Mouse (Mus musculus): Measurements from ENCODE around the gene Sgk2. TPM values are rescaled to one million over a fixed set of nuclear protein-coding genes. Genes with fewer than 3 reads are reported as not detected.
"Not testable (repeated sequence)": the region's sequence is repeated elsewhere in the genome, so short reads cannot be mapped to it uniquely, and the experiment has no call there.

Gene Sgk2
- polyA plus RNA-seq, 1 experiment from 2014 or later: 0.15 TPM

DNA sequence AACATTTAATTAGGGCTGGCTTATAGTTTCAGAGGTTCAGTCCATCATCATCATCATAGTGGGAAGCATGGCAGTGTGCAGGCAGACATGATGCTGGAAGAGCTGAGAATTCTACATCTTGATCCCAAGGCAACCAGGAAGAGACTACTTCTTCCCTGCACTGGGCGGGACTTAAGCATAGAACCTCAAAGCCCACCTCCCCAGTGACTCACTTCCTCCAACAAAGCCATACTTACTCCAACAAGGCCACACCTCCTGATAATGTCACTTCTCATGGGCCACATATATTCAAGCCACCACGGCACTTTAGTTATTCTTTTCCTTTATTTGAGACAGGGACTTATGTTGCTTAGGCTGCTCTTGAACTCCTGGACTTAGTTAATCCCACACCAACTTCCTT is 62.0 kb downstream of the Sgk2 start:
- 93% methylated on average over 2 of the region's 2 CpGs for WGBS
- H3K36me3 ChIP-seq (ENCODE audit: control insufficient read depth, insufficient read depth, low read length): peaks cover 19% of the 10 kb centered on the region
- H3K9me3 ChIP-seq (ENCODE audit: control insufficient read depth, low read length): no peaks in the 10 kb centered on the region
- H3K9ac ChIP-seq (replicated peaks; ENCODE audit: low read depth, low read length): no peak overlapping the region
- H3K4me3 ChIP-seq (ENCODE audit: low read depth, low read length): no peak overlapping the region
- no peak for ATAC-seq (ENCODE audit: low read depth)
- H3K27me3 ChIP-seq (ENCODE audit: control insufficient read depth, insufficient read depth, low read length): no peaks in the 10 kb centered on the region
- H3K27ac ChIP-seq (ENCODE audit: low read depth, low read length): no peak overlapping the region
- H3K4me1 ChIP-seq (ENCODE audit: control insufficient read depth, insufficient read depth, low read length): no peaks in the 10 kb centered on the region
- no peak overlapping the region for H3K4me2 ChIP-seq (ENCODE audit: low read depth, low read length)

DNA sequence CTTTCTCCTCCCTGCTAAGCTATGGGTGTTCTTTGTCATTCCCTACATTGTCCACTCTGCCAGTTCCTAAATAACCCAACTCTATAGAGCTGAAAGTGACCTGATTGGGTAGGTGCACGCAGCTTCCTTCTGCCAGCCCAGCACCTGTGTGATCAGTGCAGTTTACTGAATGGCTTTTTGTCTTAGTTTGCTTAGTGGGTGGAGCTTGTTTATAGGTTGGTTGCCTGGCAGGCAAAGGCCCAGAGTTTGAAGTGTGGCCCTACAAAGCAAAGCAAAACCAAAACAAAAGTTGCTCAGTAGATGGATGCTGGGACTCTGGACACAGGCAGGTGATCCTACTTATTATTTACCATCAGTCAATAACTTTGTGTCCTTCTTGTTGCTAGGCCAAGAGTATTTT is 64.6 kb downstream of the Sgk2 start:
- ATAC-seq (ENCODE audit: low read depth): no peak
- WGBS: 77% methylated on average over 1 of the region's 1 CpGs
- Histone ChIP-seq H3K27me3 (ENCODE audit: control insufficient read depth, insufficient read depth, low read length) (0 out of 2 replicates have a peak, but pooled peaks cover 2% of the 10 kb centered on the region), H3K4me2 (ENCODE audit: low read depth, low read length) (no peak overlapping the region), H3K36me3 (ENCODE audit: control insufficient read depth, insufficient read depth, low read length) (peaks cover 1% of the 10 kb centered on the region; the same call in 1 of the 2 replicates), H3K9me3 (ENCODE audit: control insufficient read depth, low read length) (no peaks in the 10 kb centered on the region), H3K27ac (ENCODE audit: low read depth, low read length) (no peak overlapping the region), H3K4me3 (ENCODE audit: low read depth, low read length) (no peak overlapping the region), H3K4me1 (ENCODE audit: control insufficient read depth, insufficient read depth, low read length) (peaks cover 7% of the 10 kb centered on the region), H3K9ac (replicated peaks; ENCODE audit: low read depth, low read length) (no peak overlapping the region)

DNA sequence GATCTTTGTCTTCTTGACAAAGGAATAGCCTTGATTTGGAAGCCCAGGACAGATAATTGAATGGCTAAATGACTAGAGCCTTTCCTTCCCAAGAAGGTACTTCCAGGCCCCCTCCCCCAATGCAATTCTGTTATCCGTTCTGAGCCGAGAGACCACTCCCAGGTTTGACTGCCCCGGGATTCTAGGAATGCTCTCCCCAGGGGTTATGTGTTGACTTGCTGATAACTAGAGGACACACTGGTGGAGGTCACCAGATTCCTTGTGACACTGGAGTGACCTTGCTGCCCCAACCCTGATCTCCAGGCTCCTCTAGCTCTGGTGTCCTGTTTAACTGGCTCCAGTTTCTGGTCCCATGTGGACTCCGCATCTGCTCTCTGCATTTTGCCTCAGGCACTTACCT is 65.0 kb downstream of the Sgk2 start:
- Histone ChIP-seq H3K27me3 (ENCODE audit: control insufficient read depth, insufficient read depth, low read length) (0 out of 2 replicates have a peak, but pooled peaks cover 2% of the 10 kb centered on the region), H3K9me3 (ENCODE audit: control insufficient read depth, low read length) (no peaks in the 10 kb centered on the region), H3K36me3 (ENCODE audit: control insufficient read depth, insufficient read depth, low read length) (no peaks in the 10 kb centered on the region), H3K4me1 (ENCODE audit: control insufficient read depth, insufficient read depth, low read length) (peaks cover 7% of the 10 kb centered on the region), H3K27ac (ENCODE audit: low read depth, low read length) (no peak overlapping the region), H3K4me3 (ENCODE audit: low read depth, low read length) (no peak overlapping the region), H3K4me2 (ENCODE audit: low read depth, low read length) (no peak overlapping the region), H3K9ac (replicated peaks; ENCODE audit: low read depth, low read length) (no peak overlapping the region)
- 35% methylated on average over 4 of the region's 4 CpGs for WGBS
- no peak for ATAC-seq (ENCODE audit: low read depth)

DNA sequence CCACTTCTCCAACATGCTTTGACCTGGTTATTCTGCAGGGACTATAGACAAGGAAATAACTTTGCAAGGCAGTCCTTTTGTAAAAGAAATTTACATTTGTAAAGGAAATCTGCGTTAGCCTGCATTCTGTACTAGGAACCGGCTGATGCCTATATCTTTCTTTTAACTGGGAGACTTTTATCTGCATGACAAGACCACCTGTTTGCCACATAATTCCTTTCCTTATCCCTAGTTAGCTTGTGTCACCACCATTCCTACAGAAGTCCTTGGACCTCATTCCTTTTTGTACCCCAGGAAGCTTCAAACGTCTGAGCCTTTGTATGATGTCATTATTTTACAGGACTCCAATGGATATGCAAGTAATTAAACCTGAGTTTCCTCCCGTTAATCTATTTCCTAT is 65.7 kb downstream of the Sgk2 start:
- H3K9me3 ChIP-seq (ENCODE audit: control insufficient read depth, low read length): no peaks in the 10 kb centered on the region
- 57% methylated on average over 4 of the region's 4 CpGs for WGBS
- ATAC-seq (ENCODE audit: low read depth): no peak
- H3K4me1 ChIP-seq (ENCODE audit: control insufficient read depth, insufficient read depth, low read length): peaks cover 7% of the 10 kb centered on the region
- H3K4me3 ChIP-seq (ENCODE audit: low read depth, low read length): no peak overlapping the region
- no peak overlapping the region for H3K4me2 ChIP-seq (ENCODE audit: low read depth, low read length)
- no peaks in the 10 kb centered on the region for H3K36me3 ChIP-seq (ENCODE audit: control insufficient read depth, insufficient read depth, low read length)
- H3K27ac ChIP-seq (ENCODE audit: low read depth, low read length): no peak overlapping the region
- H3K9ac ChIP-seq (replicated peaks; ENCODE audit: low read depth, low read length): no peak overlapping the region
- H3K27me3 ChIP-seq (ENCODE audit: control insufficient read depth, insufficient read depth, low read length): 0 out of 2 replicates have a peak, but pooled peaks cover 2% of the 10 kb centered on the region

DNA sequence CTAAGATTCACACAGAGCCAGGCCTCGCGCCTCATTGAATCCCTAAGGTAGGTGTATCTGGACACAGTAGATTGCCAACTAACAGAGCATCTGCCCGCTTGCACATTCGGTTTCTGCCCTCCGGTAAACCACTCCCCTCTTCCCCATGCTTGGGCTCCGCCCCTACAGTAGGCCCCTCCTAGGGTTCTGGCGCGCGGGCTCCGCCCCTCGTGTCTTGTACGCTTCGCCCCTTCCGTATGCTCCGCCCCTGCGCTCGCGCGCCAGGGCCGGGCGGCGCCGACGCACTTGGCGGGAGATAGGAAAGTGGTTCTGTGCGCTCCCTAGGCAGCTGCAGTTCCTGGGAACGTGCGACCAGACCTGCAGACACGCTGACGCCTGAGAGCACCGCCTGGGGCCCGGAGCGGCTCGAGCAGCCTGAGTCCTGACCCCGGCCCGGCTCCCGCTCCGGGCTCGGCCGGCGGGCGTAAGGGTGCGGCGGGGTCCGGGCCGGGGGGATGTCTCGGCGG is 67.3 kb downstream of the Sgk2 start, which contains the start of gene Mybl2:
Mybl2 (plus strand) TSS at position 353 of the 506 bp plus-strand sequence.
- H3K4me3 ChIP-seq (ENCODE audit: low read depth, low read length): peak within 1 kb of the TSS; percentile 50
- no peaks in the 10 kb centered on the region for H3K36me3 ChIP-seq (ENCODE audit: control insufficient read depth, insufficient read depth, low read length)
- peak; percentile 99 for ATAC-seq (ENCODE audit: low read depth)
- H3K9ac ChIP-seq (replicated peaks; ENCODE audit: low read depth, low read length): peak within 1 kb of the TSS; percentile 37
- peaks cover 7% of the 10 kb centered on the region for H3K4me1 ChIP-seq (ENCODE audit: control insufficient read depth, insufficient read depth, low read length)
- peak within 1 kb of the TSS; percentile 100 for H3K4me2 ChIP-seq (ENCODE audit: low read depth, low read length)
- H3K27me3 ChIP-seq (ENCODE audit: control insufficient read depth, insufficient read depth, low read length): 0 out of 2 replicates have a peak, but pooled peaks cover 2% of the 10 kb centered on the region
- no peaks in the 10 kb centered on the region for H3K9me3 ChIP-seq (ENCODE audit: control insufficient read depth, low read length)
- WGBS: under 1% methylated on average over 48 of the region's 48 CpGs
- no peak within 1 kb of the TSS for H3K27ac ChIP-seq (ENCODE audit: low read depth, low read length)

DNA sequence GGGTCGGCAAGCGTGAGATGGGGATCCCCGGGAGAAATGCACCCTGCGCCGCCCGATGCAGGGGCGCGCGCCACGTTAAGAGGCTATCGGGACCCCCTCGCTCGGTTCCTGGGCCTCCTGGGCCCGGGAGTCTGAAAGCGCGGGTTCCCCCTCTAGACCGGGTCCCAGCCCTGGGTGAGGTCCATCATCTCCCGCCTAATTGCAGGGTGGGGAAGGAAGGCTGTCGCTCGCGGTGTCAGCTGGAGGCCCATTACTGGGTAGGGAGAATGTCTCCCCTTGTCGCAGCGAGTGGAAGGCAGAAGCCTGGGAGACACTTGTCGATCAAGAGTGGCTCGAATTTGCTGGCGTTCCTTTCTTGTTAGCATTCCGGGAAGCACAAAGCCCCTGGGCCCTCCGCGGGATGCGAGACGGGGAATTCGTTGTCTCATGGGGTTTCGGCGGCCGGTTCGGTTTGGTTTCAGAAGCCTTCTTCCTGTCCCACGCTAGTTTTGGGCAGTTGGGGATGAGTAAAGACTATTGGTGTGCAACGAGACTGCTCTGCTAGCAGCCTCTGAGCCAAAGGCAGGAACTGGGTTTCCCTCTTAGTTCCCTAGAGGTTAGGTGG is 67.9 kb downstream of the Sgk2 start:
- H3K4me2 ChIP-seq (ENCODE audit: low read depth, low read length): peak overlapping the region; percentile 100
- ATAC-seq (ENCODE audit: low read depth): 0 out of 2 replicates have a peak, but pooled peaks have one; percentile 10
- H3K27ac ChIP-seq (ENCODE audit: low read depth, low read length): no peak overlapping the region
- no peaks in the 10 kb centered on the region for H3K9me3 ChIP-seq (ENCODE audit: control insufficient read depth, low read length)
- 0% methylated on average over 31 of the region's 38 CpGs for WGBS
- peaks cover 7% of the 10 kb centered on the region for H3K4me1 ChIP-seq (ENCODE audit: control insufficient read depth, insufficient read depth, low read length)
- peak overlapping the region; percentile 50 for H3K4me3 ChIP-seq (ENCODE audit: low read depth, low read length)
- no peaks in the 10 kb centered on the region for H3K36me3 ChIP-seq (ENCODE audit: control insufficient read depth, insufficient read depth, low read length)
- peak overlapping the region; percentile 37 for H3K9ac ChIP-seq (replicated peaks; ENCODE audit: low read depth, low read length)
- 0 out of 2 replicates have a peak, but pooled peaks cover 2% of the 10 kb centered on the region for H3K27me3 ChIP-seq (ENCODE audit: control insufficient read depth, insufficient read depth, low read length)

DNA sequence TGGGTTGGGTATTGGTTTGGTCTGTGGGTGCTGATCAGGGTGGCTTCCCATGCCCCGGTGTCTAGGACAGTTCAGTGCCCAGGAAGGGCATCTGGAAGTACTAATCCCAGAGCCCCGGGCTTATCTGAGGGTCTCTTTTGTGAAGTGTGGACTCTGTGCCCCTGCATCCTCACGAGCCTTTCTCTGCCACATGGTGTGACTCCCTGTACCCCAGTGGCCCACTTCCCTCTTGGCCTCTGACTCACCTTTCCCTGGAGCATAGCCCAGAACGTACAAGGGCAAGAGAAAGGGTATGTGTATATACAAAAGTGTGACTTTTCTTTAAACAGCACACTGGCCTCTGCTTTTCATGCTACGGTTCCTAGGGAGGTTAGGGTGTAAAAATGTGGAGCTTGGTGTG is 68.6 kb downstream of the Sgk2 start:
- no peak overlapping the region for H3K4me3 ChIP-seq (ENCODE audit: low read depth, low read length)
- 34% methylated on average over 5 of the region's 5 CpGs for WGBS
- ATAC-seq (ENCODE audit: low read depth): no peak

DNA sequence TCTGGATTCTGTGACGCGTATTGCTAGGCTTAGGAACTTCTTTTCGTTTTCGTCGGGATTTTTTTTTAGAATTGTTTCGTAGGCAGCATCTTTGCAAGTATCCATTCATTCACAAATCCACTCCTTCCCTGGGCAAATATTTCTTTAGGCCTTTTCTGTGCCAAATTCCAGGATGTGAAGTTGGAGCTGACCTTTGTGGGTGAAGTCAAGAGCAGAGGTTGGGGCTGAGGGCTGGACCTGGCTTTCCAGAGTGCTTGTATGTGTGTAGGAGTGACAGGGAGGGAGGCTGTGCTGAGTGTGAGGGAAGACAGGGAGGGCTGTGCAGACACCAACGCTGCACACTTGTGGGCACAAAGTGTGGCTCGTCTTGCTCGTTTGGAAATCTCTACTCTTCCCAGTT is 69.5 kb downstream of the Sgk2 start:
- WGBS: 85% methylated on average over 9 of the region's 9 CpGs
- no peak overlapping the region for H3K27ac ChIP-seq (ENCODE audit: low read depth, low read length)
- no peak for ATAC-seq (ENCODE audit: low read depth)
- H3K4me3 ChIP-seq (ENCODE audit: low read depth, low read length): no peak overlapping the region
- H3K9ac ChIP-seq (replicated peaks; ENCODE audit: low read depth, low read length): no peak overlapping the region
- 0 out of 2 replicates have a peak, but pooled peaks cover 2% of the 10 kb centered on the region for H3K27me3 ChIP-seq (ENCODE audit: control insufficient read depth, insufficient read depth, low read length)
- no peaks in the 10 kb centered on the region for H3K9me3 ChIP-seq (ENCODE audit: control insufficient read depth, low read length)
- no peak overlapping the region for H3K4me2 ChIP-seq (ENCODE audit: low read depth, low read length)
- peaks cover 7% of the 10 kb centered on the region for H3K4me1 ChIP-seq (ENCODE audit: control insufficient read depth, insufficient read depth, low read length)
- no peaks in the 10 kb centered on the region for H3K36me3 ChIP-seq (ENCODE audit: control insufficient read depth, insufficient read depth, low read length)

More for the DNA sequence above, 68.6 kb downstream of the Sgk2 start:
- Histone ChIP-seq H3K36me3 (ENCODE audit: control insufficient read depth, insufficient read depth, low read length) (no peaks in the 10 kb centered on the region), H3K4me2 (ENCODE audit: low read depth, low read length) (peak overlapping the region; percentile 100; the same call in 1 of the 2 replicates), H3K9ac (replicated peaks; ENCODE audit: low read depth, low read length) (no peak overlapping the region), H3K4me1 (ENCODE audit: control insufficient read depth, insufficient read depth, low read length) (peaks cover 7% of the 10 kb centered on the region), H3K27me3 (ENCODE audit: control insufficient read depth, insufficient read depth, low read length) (0 out of 2 replicates have a peak, but pooled peaks cover 2% of the 10 kb centered on the region), H3K9me3 (ENCODE audit: control insufficient read depth, low read length) (no peaks in the 10 kb centered on the region), H3K27ac (ENCODE audit: low read depth, low read length) (no peak overlapping the region)

DNA sequence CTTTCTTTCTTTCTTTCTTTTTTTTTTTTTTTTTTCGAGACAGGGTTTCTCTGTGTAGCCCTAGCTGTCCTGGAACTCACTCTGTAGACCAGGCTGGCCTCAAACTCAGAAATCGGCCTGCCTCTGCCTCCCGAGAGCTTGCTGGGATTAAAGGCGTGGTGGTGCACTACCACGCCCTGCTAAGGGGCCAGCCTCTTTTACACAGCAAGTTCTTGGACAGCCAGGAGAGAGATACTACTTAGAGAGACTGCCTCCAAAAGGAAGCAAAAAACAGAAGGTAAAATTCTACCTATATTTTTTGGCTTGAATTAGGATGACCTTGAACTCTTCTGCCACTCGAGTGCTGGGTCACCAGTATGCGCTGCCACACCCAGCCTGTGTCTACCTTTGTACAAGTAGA is 71.9 kb downstream of the Sgk2 start:
- H3K4me3 ChIP-seq (ENCODE audit: low read depth, low read length); H3K27me3 ChIP-seq (ENCODE audit: control insufficient read depth, insufficient read depth, low read length); H3K4me2 ChIP-seq (ENCODE audit: low read depth, low read length); H3K9me3 ChIP-seq (ENCODE audit: control insufficient read depth, low read length); H3K36me3 ChIP-seq (ENCODE audit: control insufficient read depth, insufficient read depth, low read length); H3K4me1 ChIP-seq (ENCODE audit: control insufficient read depth, insufficient read depth, low read length); H3K9ac ChIP-seq (replicated peaks; ENCODE audit: low read depth, low read length); H3K27ac ChIP-seq (ENCODE audit: low read depth, low read length); ATAC-seq (ENCODE audit: low read depth): not testable (repeated sequence)
- WGBS: 94% methylated on average over 6 of the region's 7 CpGs
